Mouse (Mus musculus): Measurements from ENCODE around the gene Tecr. TPM values are rescaled to one million over a fixed set of nuclear protein-coding genes. Genes with fewer than 3 reads are reported as not detected.
"Not testable (repeated sequence)": the region's sequence is repeated elsewhere in the genome, so short reads cannot be mapped to it uniquely, and the experiment has no call there.

Gene Tecr
- polyA plus RNA-seq, 1 experiment from 2014 or later, result 497 TPM

- peak overlapping the region; percentile 86 for H3K4me2 ChIP-seq (ENCODE audit: low read depth, low read length)
- peak overlapping the region; percentile 93 for H3K9ac ChIP-seq (ENCODE audit: low read depth, low read length)
- peak overlapping the region; percentile 99; the same call in 1 of the 2 replicates for H3K27ac ChIP-seq (replicated peaks; ENCODE audit: low read depth, low read length)
- no peak for DNase-seq (ENCODE audit: low spot score)
- no peak for ATAC-seq (ENCODE audit: low read depth)
- peaks cover 16% of the 10 kb centered on the region for H3K4me1 ChIP-seq (ENCODE audit: control insufficient read depth, insufficient read depth, low read length)
- 92% methylated on average over 10 of the region's 10 CpGs for WGBS
- H3K27me3 ChIP-seq (replicated peaks; ENCODE audit: control insufficient read depth, insufficient read depth, low read length), result no peaks in the 10 kb centered on the region
- no peaks in the 10 kb centered on the region for H3K9me3 ChIP-seq (ENCODE audit: control insufficient read depth, low read length)
- H3K36me3 ChIP-seq (ENCODE audit: control insufficient read depth, insufficient read depth, low read length), result peaks cover 38% of the 10 kb centered on the region
- H3K4me3 ChIP-seq (ENCODE audit: low read depth, low read length), result peak overlapping the region; percentile 89
These were observed 1.9 kb upstream of the Tecr start for GRCm38 (mm10) chr8:83609547-83610180.

DNA sequence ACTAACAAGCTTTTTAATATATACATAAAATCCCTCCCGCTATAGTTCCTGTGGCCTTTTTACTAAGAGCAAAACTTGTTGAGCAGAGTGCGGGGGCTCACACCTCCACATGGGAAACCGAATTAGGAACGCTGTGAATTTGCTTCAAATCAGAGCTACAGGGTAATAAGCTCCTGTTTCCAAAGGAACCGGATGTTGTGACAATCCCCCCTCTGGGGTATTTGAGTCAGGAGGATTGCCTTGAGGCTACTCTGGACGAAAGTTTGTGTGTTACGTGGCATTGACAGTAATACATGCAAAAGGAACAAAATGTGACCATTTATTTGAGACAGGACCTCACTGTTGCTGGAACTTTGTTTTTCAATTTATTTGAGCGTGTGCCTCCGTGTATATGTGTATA lies 1.3 kb upstream of the Tecr start:
- Histone ChIP-seq H3K27ac (replicated peaks; ENCODE audit: low read depth, low read length) (peak overlapping the region; percentile 99), H3K9me3 (ENCODE audit: control insufficient read depth, low read length) (no peaks in the 10 kb centered on the region), H3K4me3 (ENCODE audit: low read depth, low read length) (peak overlapping the region; percentile 89), H3K9ac (ENCODE audit: low read depth, low read length) (peak overlapping the region; percentile 93), H3K4me1 (ENCODE audit: control insufficient read depth, insufficient read depth, low read length) (peaks cover 16% of the 10 kb centered on the region), H3K27me3 (replicated peaks; ENCODE audit: control insufficient read depth, insufficient read depth, low read length) (no peaks in the 10 kb centered on the region), H3K36me3 (ENCODE audit: control insufficient read depth, insufficient read depth, low read length) (peaks cover 38% of the 10 kb centered on the region), H3K4me2 (ENCODE audit: low read depth, low read length) (peak overlapping the region; percentile 86)
- ATAC-seq (ENCODE audit: low read depth) (no peak), DNase-seq (ENCODE audit: low spot score) (no peak)
- 26% methylated on average over 9 of the region's 9 CpGs for WGBS

DNA sequence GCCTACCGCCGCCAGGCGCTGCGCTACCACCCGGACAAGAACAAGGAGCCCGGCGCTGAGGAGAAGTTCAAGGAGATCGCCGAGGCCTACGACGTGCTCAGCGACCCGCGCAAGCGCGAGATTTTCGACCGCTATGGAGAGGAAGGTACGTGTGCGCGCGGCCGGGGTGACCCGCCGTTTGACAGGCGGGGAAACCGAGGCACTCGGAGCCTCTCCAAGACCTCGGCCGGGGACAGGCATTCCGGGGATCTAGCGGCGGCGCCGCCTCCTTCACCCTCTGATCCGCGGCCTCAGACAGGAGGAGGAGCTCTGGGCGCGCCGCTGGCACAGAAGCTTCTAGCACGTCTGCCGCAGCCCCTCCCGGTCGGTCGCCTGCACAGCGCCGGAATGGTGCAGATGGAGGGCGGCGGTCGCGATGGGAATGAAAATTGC lies 643 bp upstream of the Tecr start:
- Histone ChIP-seq H3K27ac (replicated peaks; ENCODE audit: low read depth, low read length) (peak overlapping the region; percentile 99), H3K9ac (ENCODE audit: low read depth, low read length) (peak overlapping the region; percentile 93), H3K4me1 (ENCODE audit: control insufficient read depth, insufficient read depth, low read length) (peaks cover 16% of the 10 kb centered on the region), H3K9me3 (ENCODE audit: control insufficient read depth, low read length) (no peaks in the 10 kb centered on the region), H3K4me2 (ENCODE audit: low read depth, low read length) (peak overlapping the region; percentile 86), H3K36me3 (ENCODE audit: control insufficient read depth, insufficient read depth, low read length) (peaks cover 38% of the 10 kb centered on the region), H3K27me3 (replicated peaks; ENCODE audit: control insufficient read depth, insufficient read depth, low read length) (no peaks in the 10 kb centered on the region), H3K4me3 (ENCODE audit: low read depth, low read length) (peak overlapping the region; percentile 89)
- DNase-seq (ENCODE audit: low spot score) (peak; percentile 93), ATAC-seq (ENCODE audit: low read depth) (peak; percentile 78)
- under 1% methylated on average over 43 of the region's 51 CpGs for WGBS

- Histone ChIP-seq H3K4me3 (ENCODE audit: low read depth, low read length) (no peak overlapping the region), H3K27me3 (replicated peaks; ENCODE audit: control insufficient read depth, insufficient read depth, low read length) (no peaks in the 10 kb centered on the region), H3K4me1 (ENCODE audit: control insufficient read depth, insufficient read depth, low read length) (peaks cover 4% of the 10 kb centered on the region), H3K9me3 (ENCODE audit: control insufficient read depth, low read length) (no peaks in the 10 kb centered on the region), H3K36me3 (ENCODE audit: control insufficient read depth, insufficient read depth, low read length) (no peaks in the 10 kb centered on the region), H3K9ac (ENCODE audit: low read depth, low read length) (no peak overlapping the region), H3K4me2 (ENCODE audit: low read depth, low read length) (no peak overlapping the region), H3K27ac (replicated peaks; ENCODE audit: low read depth, low read length) (no peak overlapping the region)
- WGBS, result 82% methylated on average over 2 of the region's 2 CpGs
- DNase-seq (ENCODE audit: low spot score) (no peak), ATAC-seq (ENCODE audit: low read depth) (no peak)
These were observed 5.1 kb downstream of the Tecr start for GRCm38 (mm10) chr8:83602650-83603029.

- no peak for ATAC-seq (ENCODE audit: low read depth)
- Histone ChIP-seq H3K9me3 (ENCODE audit: control insufficient read depth, low read length) (no peaks in the 10 kb centered on the region), H3K9ac (ENCODE audit: low read depth, low read length) (no peak overlapping the region), H3K4me2 (ENCODE audit: low read depth, low read length) (no peak overlapping the region), H3K27ac (replicated peaks; ENCODE audit: low read depth, low read length) (no peak overlapping the region), H3K36me3 (ENCODE audit: control insufficient read depth, insufficient read depth, low read length) (no peaks in the 10 kb centered on the region), H3K27me3 (replicated peaks; ENCODE audit: control insufficient read depth, insufficient read depth, low read length) (no peaks in the 10 kb centered on the region), H3K4me3 (ENCODE audit: low read depth, low read length) (no peak overlapping the region), H3K4me1 (ENCODE audit: control insufficient read depth, insufficient read depth, low read length) (no peaks in the 10 kb centered on the region)
- DNase-seq (ENCODE audit: low spot score), result no peak
These were observed 8.0 kb downstream of the Tecr start for GRCm38 (mm10) chr8:83599814-83600213.

GRCm38 (mm10) chr8:83598146-83598545 lies 9.6 kb downstream of the Tecr start:
- no peak overlapping the region for H3K4me2 ChIP-seq (ENCODE audit: low read depth, low read length)
- no peaks in the 10 kb centered on the region for H3K27me3 ChIP-seq (replicated peaks; ENCODE audit: control insufficient read depth, insufficient read depth, low read length)
- H3K36me3 ChIP-seq (ENCODE audit: control insufficient read depth, insufficient read depth, low read length), result no peaks in the 10 kb centered on the region
- 17% methylated on average over 1 of the region's 1 CpGs for WGBS
- no peak for DNase-seq (ENCODE audit: low spot score)
- no peak overlapping the region for H3K27ac ChIP-seq (replicated peaks; ENCODE audit: low read depth, low read length)
- no peak for ATAC-seq (ENCODE audit: low read depth)
- peaks cover 1% of the 10 kb centered on the region for H3K4me1 ChIP-seq (ENCODE audit: control insufficient read depth, insufficient read depth, low read length)
- no peak overlapping the region for H3K9ac ChIP-seq (ENCODE audit: low read depth, low read length)
- H3K4me3 ChIP-seq (ENCODE audit: low read depth, low read length), result no peak overlapping the region
- H3K9me3 ChIP-seq (ENCODE audit: control insufficient read depth, low read length), result no peaks in the 10 kb centered on the region

- H3K4me1 ChIP-seq (ENCODE audit: control insufficient read depth, insufficient read depth, low read length), result peaks cover 10% of the 10 kb centered on the region
- 23% methylated on average over 3 of the region's 3 CpGs for WGBS
- H3K36me3 ChIP-seq (ENCODE audit: control insufficient read depth, insufficient read depth, low read length), result peaks cover 3% of the 10 kb centered on the region; the same call in 1 of the 2 replicates
- DNase-seq (ENCODE audit: low spot score) (no peak), ATAC-seq (ENCODE audit: low read depth) (no peak)
- no peak overlapping the region for H3K9ac ChIP-seq (ENCODE audit: low read depth, low read length)
- no peaks in the 10 kb centered on the region for H3K27me3 ChIP-seq (replicated peaks; ENCODE audit: control insufficient read depth, insufficient read depth, low read length)
- no peaks in the 10 kb centered on the region for H3K9me3 ChIP-seq (ENCODE audit: control insufficient read depth, low read length)
- no peak overlapping the region for H3K4me3 ChIP-seq (ENCODE audit: low read depth, low read length)
- no peak overlapping the region for H3K27ac ChIP-seq (replicated peaks; ENCODE audit: low read depth, low read length)
- H3K4me2 ChIP-seq (ENCODE audit: low read depth, low read length), result no peak overlapping the region
These were observed 11.4 kb downstream of the Tecr start for GRCm38 (mm10) chr8:83596369-83596768.

DNA sequence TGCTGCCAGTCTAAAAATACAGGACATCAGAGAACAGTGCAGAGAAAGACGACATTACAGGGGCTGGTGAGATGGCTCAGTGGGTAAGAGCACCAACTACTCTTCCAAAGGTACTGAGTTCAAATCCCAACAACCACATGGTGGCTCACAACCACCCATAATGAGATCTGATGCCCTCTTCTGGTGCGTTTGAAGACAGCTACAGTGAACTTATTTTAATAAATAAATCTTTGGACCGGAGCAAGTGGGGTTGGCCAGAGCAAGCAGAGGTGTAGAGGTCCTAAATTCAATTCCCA lies 12.8 kb downstream of the Tecr start:
- WGBS, result 49% methylated on average over 3 of the region's 3 CpGs
- not testable (repeated sequence) for H3K9me3 ChIP-seq (ENCODE audit: control insufficient read depth, low read length); H3K36me3 ChIP-seq (ENCODE audit: control insufficient read depth, insufficient read depth, low read length); H3K4me1 ChIP-seq (ENCODE audit: control insufficient read depth, insufficient read depth, low read length); DNase-seq (ENCODE audit: low spot score); ATAC-seq (ENCODE audit: low read depth); H3K27me3 ChIP-seq (replicated peaks; ENCODE audit: control insufficient read depth, insufficient read depth, low read length)
- H3K4me2 ChIP-seq (ENCODE audit: low read depth, low read length), result peak overlapping the region; percentile 72
- H3K9ac ChIP-seq (ENCODE audit: low read depth, low read length), result peak overlapping the region; percentile 64
- H3K27ac ChIP-seq (replicated peaks; ENCODE audit: low read depth, low read length), result peak overlapping the region; percentile 83
- H3K4me3 ChIP-seq (ENCODE audit: low read depth, low read length), result peak overlapping the region; percentile 67
